Mouse (Mus musculus) embryonic facial prominence, embryonic 11.5 days (tissue): ENCODE results near the gene Stxbp4. TPM values are rescaled to one million over a fixed set of nuclear protein-coding genes. Genes with fewer than 3 reads are reported as not detected.
A peak's percentile ranks its signal among the peaks of the same experiment; 100 is the strongest.

ENCODE experiments used
- ATAC-seq: fragments of 200-750 bp; cut with Nextera tagmentation; replicated peaks from 2 replicates; pipeline ENCODE4 v1.8.0; 2017; ENCODE audit warnings: low read depth; ENCODE audit not compliant: insufficient number of reproducible peaks, low FRiP score, low TSS enrichment
- DNase-seq: peaks from one replicate; pipeline ENCODE4 v3.0.0-alpha.2; 2015; ENCODE audit warnings: low spot score
- H3K27ac ChIP-seq: fragments of 300-500 bp; sonication (generic); replicated peaks from 2 replicates; pipeline ENCODE4 v1.5.1; 2014; ENCODE audit warnings: mild to moderate bottlenecking, low read depth, low read length, control low read depth
- H3K27me3 ChIP-seq: fragments of 300-500 bp; sonication (generic); 2 replicates; pipeline ENCODE4 v1.6.1; 2014; ENCODE audit warnings: mild to moderate bottlenecking, low read length, moderate library complexity, mixed read lengths; ENCODE audit not compliant: control insufficient read depth, insufficient read depth
- H3K36me3 ChIP-seq: fragments of 300-500 bp; sonication (generic); replicated peaks from 2 replicates; pipeline ENCODE4 v1.6.1; 2014; ENCODE audit warnings: low read depth, mild to moderate bottlenecking, low read length, moderate library complexity, mixed read lengths; ENCODE audit not compliant: control insufficient read depth, insufficient read depth
- H3K4me1 ChIP-seq: fragments of 300-500 bp; sonication (generic); 2 replicates; pipeline ENCODE4 v1.6.1; 2014; ENCODE audit warnings: low read length, mixed read lengths; ENCODE audit not compliant: control insufficient read depth, insufficient read depth
- H3K4me2 ChIP-seq: fragments of 300-500 bp; sonication (generic); 2 replicates; pipeline ENCODE4 v1.6.1; 2014; ENCODE audit warnings: low read depth, mild to moderate bottlenecking, control low read depth, low read length, moderate library complexity
- H3K4me3 ChIP-seq: fragments of 300-500 bp; sonication (generic); 2 replicates; pipeline ENCODE4 v1.5.1; 2014; ENCODE audit warnings: low read depth, low read length, control low read depth
- H3K9ac ChIP-seq: fragments of 300-500 bp; sonication (generic); replicated peaks from 2 replicates; pipeline ENCODE4 v1.6.1; 2014; ENCODE audit warnings: mild to moderate bottlenecking, control low read depth, low read length
- H3K9me3 ChIP-seq: fragments of 300-500 bp; sonication (generic); replicated peaks from 2 replicates; pipeline ENCODE4 v1.6.1; 2016; ENCODE audit warnings: mild to moderate bottlenecking, low read length, inconsistent platforms, mixed read lengths; ENCODE audit not compliant: control insufficient read depth
- WGBS: fragments of 180-500 bp; shearing (Covaris S2); extraction: QIAGEN DNeasy Blood & Tissue Kit; methylation state at CpG from one replicate; pipeline ENCODE4 v1.1.7; 2014; 5-methylcytosine and 5-hydroxymethylcytosine counted together
- polyA plus RNA-seq: library from polyadenylated mRNA; unstranded; fragments of >200 nt; fragmentation: Nextera tagmentation; extraction: Ambion mirVana; gene quantifications from 2 replicates; pipeline ENCODE4 v1.2.1, GENCODE M21; 2014

Gene Stxbp4
- polyA plus RNA-seq, 1 experiment from 2014 or later: 35.1 TPM

- no peak for ATAC-seq
- Histone ChIP-seq H3K4me3 (no peak overlapping the region), H3K4me1 (no peaks in the 10 kb centered on the region), H3K27me3 (no peaks in the 10 kb centered on the region), H3K9me3 (no peaks in the 10 kb centered on the region), H3K36me3 (no peaks in the 10 kb centered on the region; the same call in 1 of the 2 replicates), H3K9ac (no peak overlapping the region), H3K27ac (no peak overlapping the region), H3K4me2 (no peak overlapping the region)
- WGBS: 57% methylated on average over 1 of the region's 1 CpGs
- no peak for DNase-seq
Observed at GRCm38 (mm10) chr11:90494981-90495380, 142.9 kb downstream of the Stxbp4 start.

GRCm38 (mm10) chr11:90492511-90492910 is 145.4 kb downstream of the Stxbp4 start:
- Histone ChIP-seq H3K36me3 (no peaks in the 10 kb centered on the region; the same call in 1 of the 2 replicates), H3K4me3 (no peak overlapping the region), H3K27ac (no peak overlapping the region), H3K4me1 (no peaks in the 10 kb centered on the region), H3K4me2 (no peak overlapping the region), H3K9ac (no peak overlapping the region), H3K9me3 (no peaks in the 10 kb centered on the region), H3K27me3 (no peaks in the 10 kb centered on the region)
- 90% methylated on average over 4 of the region's 4 CpGs for WGBS
- ATAC-seq (no peak), DNase-seq (no peak)

GRCm38 (mm10) chr11:90489166-90489565 is 148.7 kb downstream of the Stxbp4 start:
- WGBS: 90% methylated on average over 10 of the region's 10 CpGs
- H3K9ac ChIP-seq: no peak overlapping the region
- DNase-seq (no peak), ATAC-seq (no peak)
- H3K4me2 ChIP-seq: no peak overlapping the region
- no peaks in the 10 kb centered on the region for H3K36me3 ChIP-seq
- H3K4me3 ChIP-seq: no peak overlapping the region
- no peaks in the 10 kb centered on the region for H3K27me3 ChIP-seq
- no peak overlapping the region for H3K27ac ChIP-seq
- no peaks in the 10 kb centered on the region for H3K4me1 ChIP-seq
- H3K9me3 ChIP-seq: no peaks in the 10 kb centered on the region

- no peak for DNase-seq
- no peaks in the 10 kb centered on the region for H3K36me3 ChIP-seq
- H3K9me3 ChIP-seq: no peaks in the 10 kb centered on the region
- H3K4me3 ChIP-seq: no peak overlapping the region
- H3K27me3 ChIP-seq: no peaks in the 10 kb centered on the region
- 94% methylated on average over 8 of the region's 8 CpGs for WGBS
- no peak overlapping the region for H3K9ac ChIP-seq
- H3K27ac ChIP-seq: no peak overlapping the region
- no peak for ATAC-seq
- no peak overlapping the region for H3K4me2 ChIP-seq
- no peaks in the 10 kb centered on the region for H3K4me1 ChIP-seq
Observed at GRCm38 (mm10) chr11:90487686-90488085, 150.2 kb downstream of the Stxbp4 start.

- no peaks in the 10 kb centered on the region for H3K9me3 ChIP-seq
- H3K4me3 ChIP-seq: no peak overlapping the region
- DNase-seq (no peak), ATAC-seq (0 out of 2 replicates have a peak, but pooled peaks have one; percentile 56)
- no peaks in the 10 kb centered on the region for H3K36me3 ChIP-seq
- H3K9ac ChIP-seq: no peak overlapping the region
- no peaks in the 10 kb centered on the region for H3K4me1 ChIP-seq
- H3K4me2 ChIP-seq: no peak overlapping the region
- WGBS: 73% methylated on average over 14 of the region's 14 CpGs
- H3K27ac ChIP-seq: no peak overlapping the region
- H3K27me3 ChIP-seq: no peaks in the 10 kb centered on the region
Observed at GRCm38 (mm10) chr11:90484750-90485637, 152.9 kb downstream of the Stxbp4 start.

- Histone ChIP-seq H3K4me1 (no peaks in the 10 kb centered on the region), H3K9me3 (no peaks in the 10 kb centered on the region), H3K36me3 (no peaks in the 10 kb centered on the region), H3K9ac (no peak overlapping the region), H3K4me2 (no peak overlapping the region), H3K27me3 (no peaks in the 10 kb centered on the region), H3K4me3 (no peak overlapping the region), H3K27ac (no peak overlapping the region)
- ATAC-seq (no peak), DNase-seq (no peak)
- 87% methylated on average over 3 of the region's 3 CpGs for WGBS
Observed at GRCm38 (mm10) chr11:90483766-90484165, 154.1 kb downstream of the Stxbp4 start.

GRCm38 (mm10) chr11:90481828-90482227 is 156.1 kb downstream of the Stxbp4 start:
- DNase-seq (no peak), ATAC-seq (no peak)
- WGBS: 90% methylated on average over 1 of the region's 1 CpGs
- no peak overlapping the region for H3K27ac ChIP-seq
- no peak overlapping the region for H3K4me3 ChIP-seq
- no peaks in the 10 kb centered on the region for H3K4me1 ChIP-seq
- H3K9me3 ChIP-seq: no peaks in the 10 kb centered on the region
- no peak overlapping the region for H3K9ac ChIP-seq
- no peak overlapping the region for H3K4me2 ChIP-seq
- no peaks in the 10 kb centered on the region for H3K36me3 ChIP-seq
- H3K27me3 ChIP-seq: no peaks in the 10 kb centered on the region

- ATAC-seq (no peak), DNase-seq (no peak)
- 96% methylated on average over 4 of the region's 4 CpGs for WGBS
- H3K9me3 ChIP-seq: no peaks in the 10 kb centered on the region
- no peaks in the 10 kb centered on the region for H3K4me1 ChIP-seq
- H3K4me3 ChIP-seq: no peak overlapping the region
- no peak overlapping the region for H3K27ac ChIP-seq
- no peak overlapping the region for H3K4me2 ChIP-seq
- H3K27me3 ChIP-seq: no peaks in the 10 kb centered on the region
- H3K9ac ChIP-seq: no peak overlapping the region
- H3K36me3 ChIP-seq: no peaks in the 10 kb centered on the region
Observed at GRCm38 (mm10) chr11:90470271-90470670, 167.6 kb downstream of the Stxbp4 start.
